Mouse (Mus musculus) layer of hippocampus, adult 11-12 months (tissue): ENCODE data around the gene Nab2.
A peak's percentile ranks its signal among the peaks of the same experiment; 100 is the strongest.
"Not testable (repeated sequence)": the region's sequence is repeated elsewhere in the genome, so short reads cannot be mapped to it uniquely, and the experiment has no call there.

Source experiments
- DNase-seq: peaks from one replicate; pipeline ENCODE4 v3.0.0; 2022; ENCODE audit warnings: low spot score

Gene Nab2

DNA sequence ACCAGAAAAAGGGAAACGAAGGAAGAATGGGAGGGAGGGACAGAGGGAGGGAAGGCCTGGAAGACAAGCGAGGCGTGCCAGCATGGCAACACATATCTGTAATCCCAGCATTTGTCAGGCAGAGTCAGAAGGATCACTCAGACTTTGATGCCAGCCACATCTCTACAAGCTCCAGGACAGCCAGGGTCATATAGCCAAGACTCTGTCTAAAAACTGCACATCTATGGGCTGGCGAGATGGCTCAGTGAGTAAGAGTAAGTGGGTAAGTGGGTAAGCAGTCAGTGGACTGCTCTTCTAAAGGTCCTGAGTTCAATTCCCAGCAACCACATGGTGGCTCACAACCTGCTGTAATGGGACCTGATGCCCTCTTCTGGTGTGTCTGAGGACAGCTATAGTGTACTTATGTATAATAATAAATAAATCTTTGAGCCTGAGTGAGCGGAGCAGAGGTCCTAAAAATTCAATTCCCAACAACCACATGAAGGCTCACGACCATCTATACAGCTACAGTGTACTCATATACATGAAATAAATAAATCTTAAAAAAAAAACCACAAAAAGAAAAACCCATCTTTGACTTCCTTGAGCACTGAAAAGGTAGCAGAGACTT, 5.8 kb upstream of the Nab2 start:
- no peak for DNase-seq

DNA sequence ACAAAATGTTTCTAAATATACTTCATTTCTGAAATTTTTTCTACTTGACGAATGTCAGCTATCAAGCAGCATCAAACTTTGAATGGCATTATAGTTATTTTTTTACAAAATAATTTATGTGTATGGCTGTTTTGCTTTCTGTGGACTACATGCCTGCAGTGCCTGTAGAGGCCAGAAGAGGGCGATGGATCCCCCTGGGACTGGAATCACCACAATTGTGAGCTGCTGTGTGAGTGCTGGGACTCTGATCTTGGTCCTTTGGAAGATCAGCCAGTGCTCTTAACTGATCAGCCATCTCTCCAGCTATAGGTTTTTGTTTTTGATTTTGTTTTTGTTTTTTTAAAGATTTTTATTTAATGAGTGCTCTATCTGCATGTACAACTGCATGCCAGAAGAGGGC, 2.9 kb upstream of the Nab2 start:
- DNase-seq = no peak

DNA sequence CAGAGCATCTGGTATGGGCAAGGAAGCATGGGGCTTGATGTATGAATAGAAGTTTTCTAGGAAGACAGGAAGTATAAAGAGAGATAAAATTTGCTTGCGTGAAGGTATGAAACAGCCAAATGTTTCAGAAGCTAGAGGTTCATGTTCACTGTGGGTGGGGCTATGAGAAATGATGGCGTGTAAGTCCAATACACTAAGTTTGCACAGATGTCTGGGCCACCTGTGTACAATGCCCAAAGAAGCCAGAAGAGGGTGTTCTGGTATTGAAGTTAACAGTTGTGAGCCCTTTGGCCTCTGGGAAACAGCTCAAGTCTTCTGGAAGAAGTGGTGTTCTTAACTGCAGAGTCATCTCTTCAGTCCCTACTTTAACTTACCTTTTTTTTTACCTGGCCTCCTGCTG, 1.8 kb upstream of the Nab2 start:
- no peak for DNase-seq

DNA sequence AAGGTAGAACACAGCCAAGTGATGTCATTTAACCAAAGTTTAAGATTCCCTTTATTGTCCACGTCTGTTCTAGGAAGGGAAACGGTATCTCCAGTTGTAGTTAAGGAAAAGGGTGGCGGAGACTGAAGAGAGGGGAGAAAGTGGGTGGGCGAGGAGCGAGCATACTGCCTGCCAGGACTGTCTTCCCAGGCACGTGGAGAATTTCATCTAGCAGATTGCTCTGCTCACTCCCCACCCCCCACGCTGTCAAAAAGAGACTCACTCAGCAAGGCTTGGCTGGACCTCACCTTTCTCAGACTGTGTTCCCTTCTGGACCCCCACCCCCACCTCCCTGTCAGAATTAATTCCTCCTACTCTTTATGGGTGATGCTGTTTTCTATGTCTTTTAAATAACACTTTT, 802 bp upstream of the Nab2 start:
- DNase-seq = peak; percentile 57

DNA sequence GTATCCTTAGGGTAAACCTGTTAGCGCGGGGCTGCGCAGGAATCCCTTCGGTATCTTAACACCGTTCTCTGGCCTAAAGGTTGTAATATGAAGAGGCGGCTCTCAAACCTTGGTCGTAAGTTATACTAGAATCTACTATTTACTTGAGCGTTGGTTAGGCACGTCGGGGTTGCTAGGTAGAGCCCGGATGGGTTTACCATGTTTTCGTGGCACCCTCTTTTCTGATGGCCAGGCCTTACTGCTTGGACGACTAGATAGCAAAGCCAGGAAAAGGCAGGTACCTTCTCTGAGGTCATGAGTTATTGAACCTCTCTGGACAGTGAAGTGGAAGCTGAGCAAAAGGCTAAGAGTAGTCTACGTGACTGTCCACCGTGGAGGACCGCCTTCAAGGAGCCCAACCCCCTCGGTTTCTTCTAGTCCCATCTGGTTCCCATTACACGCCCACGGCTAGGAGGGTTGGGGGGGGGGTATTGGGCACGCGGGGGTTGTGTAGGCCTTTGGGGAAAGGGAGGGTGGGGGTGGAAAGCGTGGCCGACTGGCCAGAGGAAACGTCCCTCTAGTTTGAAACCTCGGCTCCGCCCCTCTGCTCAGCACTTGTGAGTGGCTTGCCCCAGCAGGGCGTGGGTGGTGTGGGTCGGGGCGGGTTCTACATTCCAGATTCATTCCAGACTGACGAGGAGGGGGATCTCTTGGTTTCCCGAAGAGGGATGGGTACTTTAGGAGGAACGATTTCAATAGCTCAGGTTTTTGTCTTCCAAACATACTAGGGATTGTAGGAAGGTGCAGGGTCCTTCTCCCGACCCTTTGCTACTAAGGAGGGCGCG, 887 bp downstream of the Nab2 start:
- peak; percentile 81 for DNase-seq

DNA sequence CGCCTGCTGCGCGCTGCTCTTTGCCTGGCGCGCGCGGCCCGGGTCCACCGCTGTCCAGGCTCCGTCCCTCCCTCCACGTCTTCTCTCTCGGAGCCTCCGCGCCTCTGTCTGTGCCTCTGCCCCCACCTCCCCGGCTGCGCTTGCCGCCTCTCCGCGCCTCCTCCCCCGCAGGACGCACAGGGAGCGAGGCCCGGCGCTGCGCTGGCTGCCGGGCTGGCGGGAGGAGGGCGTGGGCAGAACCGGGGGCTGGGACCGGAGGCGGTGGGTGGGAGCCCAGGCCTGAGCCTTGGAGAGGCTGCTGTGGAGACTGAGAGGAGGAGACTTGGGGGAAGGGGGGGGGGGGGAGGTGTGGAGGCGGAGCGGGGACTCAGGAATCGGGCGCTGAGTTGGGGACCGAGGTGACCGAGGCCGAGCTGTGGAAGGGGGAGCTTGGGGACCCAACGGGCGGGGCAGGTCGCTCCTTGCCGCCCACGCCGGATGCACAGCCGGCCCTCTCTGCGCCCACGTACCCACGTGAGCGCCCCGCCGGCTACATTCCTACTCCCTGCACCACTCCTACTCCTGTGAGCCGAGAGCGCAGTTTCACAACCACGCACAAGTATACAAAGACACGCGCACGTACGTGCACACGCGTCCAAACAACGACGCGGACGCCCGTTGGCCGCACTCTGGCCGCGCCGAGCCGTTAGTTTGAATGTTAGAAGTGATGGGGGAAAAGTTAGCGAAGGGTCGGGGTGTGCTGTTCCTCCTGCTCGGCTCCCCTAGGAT, 1.7 kb downstream of the Nab2 start, which contains the start of gene Nemp1:
Nemp1 (plus strand) TSS at position 401 of the 768 bp plus-strand sequence.
- peak; percentile 80 for DNase-seq

DNA sequence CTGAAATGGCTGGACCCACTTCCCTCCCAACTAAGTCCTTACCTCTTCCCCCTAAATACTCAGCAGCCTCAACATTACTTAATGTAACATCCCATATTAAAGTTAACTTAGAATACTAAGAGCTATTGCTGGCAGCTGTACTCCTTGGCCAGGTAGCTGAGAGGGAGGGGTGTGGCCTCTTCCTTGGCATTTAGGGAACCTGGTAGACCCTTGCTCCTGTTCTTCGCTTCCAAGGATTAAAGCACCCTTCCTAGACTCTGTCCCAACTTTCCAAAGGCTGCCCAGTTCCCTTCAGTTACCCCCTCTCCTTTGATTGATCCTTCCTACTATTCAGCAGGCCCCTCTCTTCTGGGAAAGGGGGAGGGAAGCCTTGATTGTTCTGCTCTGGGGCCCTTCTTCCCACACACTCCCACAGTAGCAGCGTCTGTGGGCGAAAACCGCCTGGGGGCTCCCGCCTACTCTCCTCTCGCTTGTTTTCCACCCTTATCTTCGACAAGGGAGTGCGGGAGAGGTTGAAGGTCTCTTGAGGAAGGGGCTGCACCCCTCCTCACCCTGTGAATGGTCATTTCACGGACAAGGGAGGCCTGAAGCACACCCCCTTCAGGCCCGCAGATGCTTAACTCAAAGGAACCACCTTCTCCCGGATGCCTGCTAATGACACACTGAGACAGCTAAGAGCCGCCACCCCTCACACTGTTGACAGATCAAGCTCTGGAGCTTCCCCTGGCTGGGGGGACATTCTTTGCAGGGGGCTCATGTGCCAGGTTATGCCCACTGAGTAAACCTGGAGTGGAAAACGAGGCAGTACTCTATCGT, 2.8 kb downstream of the Nab2 start:
- no peak for DNase-seq

DNA sequence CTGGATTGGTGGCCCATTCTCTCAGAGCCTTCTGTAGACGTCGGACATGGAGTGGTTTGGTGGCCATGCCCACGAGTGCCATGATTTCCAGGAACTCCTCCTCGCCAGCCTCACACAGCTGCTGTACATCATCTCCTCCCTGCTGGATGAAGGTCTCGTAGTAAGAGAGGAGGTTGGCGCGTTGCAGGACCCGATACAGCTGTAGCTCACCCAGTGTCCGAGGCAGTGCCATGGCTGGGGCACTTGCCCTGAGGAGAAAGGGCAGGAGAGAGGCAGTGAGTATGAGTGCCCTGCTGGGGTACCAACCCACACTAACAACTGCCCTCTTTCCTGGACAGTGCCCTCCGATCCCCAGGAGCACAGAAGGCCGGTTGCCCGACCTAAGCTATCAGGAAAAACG, 3.5 kb downstream of the Nab2 start:
- DNase-seq = no peak

DNA sequence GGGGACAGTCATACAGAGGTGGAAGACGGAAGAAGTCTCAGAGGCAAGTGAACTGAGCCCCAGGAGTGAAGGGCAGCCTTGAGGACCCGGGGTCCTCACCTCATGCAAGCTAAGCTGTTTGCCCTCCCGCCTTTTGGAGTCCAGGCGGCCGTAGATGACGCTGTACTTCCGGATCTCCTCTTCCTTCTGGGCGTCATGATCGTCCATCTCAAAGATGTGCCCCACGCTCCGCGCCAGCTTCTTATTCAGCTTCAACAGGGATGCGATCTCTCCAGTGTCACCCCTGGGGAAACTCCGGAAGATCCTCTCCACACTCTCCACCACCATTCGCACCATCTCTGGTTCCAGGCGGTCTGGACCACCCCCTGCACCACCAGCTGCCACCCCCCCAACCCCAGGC, 4.2 kb downstream of the Nab2 start:
- no peak for DNase-seq

DNA sequence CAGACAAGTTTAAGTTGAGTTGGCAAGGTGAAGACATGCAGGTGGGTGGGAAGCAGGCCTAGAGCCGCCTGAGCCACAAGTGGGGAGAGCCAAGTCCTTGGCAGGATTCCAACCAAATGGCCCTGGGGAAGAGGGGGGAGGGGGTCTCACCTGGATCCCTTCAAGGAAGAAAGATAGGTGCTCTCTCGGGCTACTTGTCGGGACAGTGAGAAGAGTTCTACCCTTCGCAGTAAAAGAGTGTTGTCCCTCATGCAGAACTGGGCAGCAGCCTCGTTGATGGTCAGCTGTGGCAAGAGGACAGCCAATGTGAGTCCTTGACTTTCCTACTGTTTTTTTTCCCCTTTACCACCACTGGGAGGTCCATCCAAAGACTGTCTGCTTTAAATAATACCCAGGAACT, 4.8 kb downstream of the Nab2 start:
- DNase-seq = no peak

DNA sequence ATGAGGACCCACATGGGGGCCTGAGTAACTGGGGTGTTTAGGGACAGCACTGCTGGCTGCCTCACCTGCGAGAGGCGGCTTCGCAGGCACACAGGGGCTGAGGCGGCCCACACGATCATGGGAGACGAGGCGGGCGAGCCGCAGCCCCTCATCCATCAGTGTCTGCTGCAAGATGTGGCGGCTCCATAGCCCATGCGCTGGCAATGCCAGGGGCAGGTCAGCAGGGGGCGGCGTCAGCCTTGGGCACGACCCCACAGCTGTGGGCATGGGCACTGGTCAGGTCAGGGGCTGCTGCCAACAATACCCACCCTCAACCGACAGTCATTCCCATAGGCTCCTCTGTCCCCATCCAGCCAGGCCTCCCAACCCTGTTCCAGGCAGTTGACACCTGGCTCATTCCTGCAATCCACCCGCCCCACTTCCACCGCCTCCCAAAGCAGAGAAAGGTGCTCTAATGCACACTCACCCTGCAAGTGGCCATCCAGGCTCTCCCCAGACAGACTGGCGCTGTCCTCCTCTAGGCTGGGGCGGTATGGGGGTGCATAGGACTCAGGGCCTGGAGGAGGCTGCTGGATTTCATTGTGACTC, 5.6 kb downstream of the Nab2 start:
- DNase-seq = no peak

DNA sequence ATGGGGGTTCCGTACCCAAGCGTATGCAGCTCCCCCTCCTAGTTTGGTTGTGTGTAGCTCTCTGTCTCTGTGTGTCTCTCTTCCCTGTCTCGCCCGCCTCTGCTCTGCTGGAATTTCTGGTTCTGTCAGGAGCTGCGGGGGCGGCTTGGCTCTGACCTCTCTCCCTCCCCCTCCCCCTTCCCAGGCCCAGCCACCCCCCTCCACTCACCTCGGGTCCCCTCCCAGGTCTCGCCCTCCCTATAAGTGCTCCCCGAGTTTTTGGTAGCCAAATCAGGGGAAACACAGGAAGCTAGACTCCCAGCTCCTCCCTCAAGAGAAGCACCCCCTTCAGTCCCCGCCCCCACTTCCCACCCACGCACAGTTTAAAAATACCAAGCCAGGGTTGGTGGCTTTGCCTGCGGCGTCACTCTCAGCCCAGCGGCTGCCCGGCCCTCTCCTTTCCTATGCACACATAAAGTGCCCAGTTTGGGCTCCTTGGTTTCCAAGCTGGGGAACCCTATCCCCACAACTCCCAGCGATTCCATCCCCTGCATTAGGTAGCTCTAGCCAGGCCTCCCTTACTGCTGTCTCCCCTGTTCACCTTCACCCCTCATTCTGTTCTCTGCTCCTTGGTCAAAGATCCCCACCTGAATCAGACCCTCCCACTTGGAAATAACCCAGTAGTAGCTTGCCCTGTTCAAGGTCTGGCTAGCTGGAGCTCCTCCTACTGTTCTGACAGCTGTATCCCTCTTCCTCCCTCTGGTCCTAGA, 6.3 kb downstream of the Nab2 start:
- DNase-seq = no peak

DNA sequence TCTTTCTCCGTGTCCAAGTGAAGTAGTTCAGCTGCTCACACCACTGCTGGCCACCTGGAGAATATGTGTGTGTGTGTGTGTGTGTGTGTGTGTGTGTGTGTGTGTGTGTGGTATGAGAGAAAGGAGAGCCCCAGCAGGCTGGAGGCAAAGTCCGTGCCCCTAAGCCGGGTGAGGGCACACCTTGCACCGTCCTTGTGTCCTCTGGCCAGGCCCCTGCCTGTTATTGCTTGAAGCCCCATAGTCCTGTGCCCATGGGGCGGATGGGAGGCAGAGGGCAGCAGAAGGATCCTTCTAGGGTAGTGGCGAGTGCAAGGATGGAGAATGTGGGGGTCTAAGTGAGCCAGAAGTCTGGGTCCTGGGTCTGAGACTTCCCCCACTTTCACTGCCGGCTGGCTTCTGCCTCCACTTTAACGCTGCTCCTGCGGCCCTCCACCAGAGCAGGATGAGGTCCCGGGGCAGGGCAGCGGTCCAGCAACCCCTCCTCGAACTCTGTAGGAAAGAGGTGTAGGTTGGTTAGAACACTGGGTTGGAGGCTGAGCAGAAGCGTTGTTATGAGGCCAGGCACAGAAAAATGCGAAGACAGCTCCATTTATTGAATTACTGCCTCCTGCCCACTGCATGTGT, 7.0 kb downstream of the Nab2 start:
- DNase-seq = no peak

DNA sequence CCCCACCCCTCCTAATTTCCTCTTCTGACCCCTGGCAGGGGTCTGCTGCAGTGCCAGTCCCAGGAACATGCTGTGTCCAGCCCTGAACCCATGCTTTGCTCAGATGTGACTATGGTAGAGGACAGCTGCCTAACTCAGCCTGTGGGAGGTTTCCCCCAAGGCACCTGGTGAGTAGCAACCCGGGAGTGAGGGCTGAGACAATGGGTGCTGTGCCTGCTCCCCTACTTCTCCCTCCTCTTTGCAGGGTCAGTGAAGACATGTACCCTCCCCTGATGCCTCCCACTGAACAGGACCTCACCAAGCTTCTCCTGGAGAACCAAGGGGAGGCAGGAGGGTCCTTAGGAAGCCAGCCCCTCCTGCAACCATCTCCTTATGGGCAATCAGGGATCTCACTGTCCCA, 8.8 kb downstream of the Nab2 start:
- DNase-seq = no peak

DNA sequence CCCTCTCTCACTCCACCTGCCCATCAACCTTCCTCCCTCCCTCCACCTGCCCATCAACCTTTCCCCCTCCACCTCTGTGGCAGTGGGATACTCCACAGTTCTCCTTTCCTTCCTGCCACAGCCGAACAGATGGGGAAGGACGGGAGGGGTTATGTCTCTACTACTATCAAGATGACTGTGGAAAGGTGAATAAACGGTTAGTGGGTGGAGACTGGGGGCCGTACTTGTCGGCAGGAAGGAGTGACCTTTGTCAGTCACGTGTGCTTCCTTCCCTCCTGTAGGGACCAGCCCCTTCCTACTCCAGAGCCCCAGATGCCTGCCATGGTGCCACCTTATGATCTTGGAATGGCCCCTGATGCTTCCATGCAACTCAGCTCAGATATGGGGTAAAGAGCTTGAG, 10.3 kb downstream of the Nab2 start:
- DNase-seq = no peak

DNA sequence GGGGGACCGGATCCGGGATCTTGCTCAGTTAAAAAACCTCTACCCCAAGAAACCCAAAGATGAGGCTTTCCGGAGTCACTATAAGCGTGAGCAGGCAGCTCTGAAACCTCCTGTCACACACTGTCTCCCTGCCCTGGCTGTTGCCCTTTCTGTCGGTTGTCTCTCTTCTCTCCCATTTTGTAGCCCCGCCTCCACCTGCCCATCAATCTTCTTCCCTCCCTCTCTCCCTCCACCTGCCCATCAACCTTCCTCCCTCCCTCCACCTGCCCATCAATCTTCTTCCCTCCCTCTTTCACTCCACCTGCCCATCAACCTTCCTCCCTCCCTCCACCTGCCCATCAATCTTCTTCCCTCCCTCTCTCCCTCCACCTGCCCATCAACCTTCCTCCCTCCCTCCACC, 10.8 kb downstream of the Nab2 start:
- DNase-seq = not testable (repeated sequence)

DNA sequence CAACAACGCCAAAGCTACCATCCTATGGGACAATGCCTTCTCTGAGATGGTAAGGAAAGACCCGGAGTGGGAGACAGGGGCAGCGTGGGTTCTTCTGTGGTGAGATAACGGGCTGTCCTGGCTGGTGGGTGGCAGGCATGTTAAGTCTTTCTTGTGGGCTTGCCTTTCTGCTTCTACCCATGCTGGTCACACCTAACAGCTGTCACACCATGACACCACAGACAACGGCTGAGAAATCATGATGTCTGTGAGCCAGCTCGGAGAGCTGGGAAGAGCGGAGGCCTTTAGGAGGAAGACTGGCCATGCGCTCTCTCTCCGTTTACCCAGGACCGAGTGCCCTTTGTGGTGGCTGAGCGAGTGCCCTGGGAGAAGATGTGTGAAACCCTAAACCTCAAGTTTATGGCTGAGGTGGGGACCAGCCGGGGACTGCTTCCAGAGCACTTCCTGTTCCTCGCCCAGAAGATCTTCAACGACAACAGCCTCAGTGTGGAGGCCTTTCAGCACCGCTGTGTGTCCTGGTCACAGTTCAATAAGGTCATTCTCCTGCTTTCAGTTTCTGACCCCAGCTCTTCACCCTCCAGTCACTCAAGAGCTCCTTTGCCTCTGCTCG, 13.3 kb downstream of the Nab2 start:
- DNase-seq = no peak

DNA sequence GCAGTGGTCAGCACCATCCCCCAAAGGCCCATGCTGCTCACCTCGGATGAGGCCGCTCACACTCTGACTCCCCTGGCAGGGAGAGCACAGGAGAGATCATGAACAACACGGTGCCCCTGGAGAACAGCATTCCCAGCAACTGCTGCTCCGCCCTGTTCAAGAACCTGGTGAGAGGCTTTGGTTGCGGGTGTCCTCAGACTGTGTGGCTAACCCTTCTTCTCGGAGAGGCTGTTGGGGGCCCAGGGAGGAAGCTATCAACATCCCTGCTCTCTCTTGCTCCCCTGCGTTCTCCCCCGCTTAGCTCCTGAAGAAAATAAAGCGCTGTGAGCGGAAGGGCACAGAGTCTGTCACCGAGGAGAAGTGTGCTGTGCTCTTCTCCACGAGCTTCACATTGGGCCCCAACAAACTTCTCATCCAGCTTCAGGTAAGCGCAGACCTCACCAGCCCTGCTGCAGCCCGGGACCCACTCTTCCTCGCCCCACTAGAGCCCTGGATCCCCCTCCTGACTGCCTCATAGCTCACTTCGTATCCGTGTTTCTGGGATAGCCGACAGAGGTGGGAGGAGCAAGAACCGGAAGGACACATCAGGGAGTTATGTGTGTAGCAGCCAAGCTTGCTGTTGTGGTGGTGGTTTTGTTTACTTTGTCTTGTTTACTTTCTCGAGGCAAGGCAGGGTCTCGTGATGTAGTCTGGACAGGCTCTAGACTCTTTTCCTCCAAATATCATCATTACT, 15.3 kb downstream of the Nab2 start:
- DNase-seq = no peak

DNA sequence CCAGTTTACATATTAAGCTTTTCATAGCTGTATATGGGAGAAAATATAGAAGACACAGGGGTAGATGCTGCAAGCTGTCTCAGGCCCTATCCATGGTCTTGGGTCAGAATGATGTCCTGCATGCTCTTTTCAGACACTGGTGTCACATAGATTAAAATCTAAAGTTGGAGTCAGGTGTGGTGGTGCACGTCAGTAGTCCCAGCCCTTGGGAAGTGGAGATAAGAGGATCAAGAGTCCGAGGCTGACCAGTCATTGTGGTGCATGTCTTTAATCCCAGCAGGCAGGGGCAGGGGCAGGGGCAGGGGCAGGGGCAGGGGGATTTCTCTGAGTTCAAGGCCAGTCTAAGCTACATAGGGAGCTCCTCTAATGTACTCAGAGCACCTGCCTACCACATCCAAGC, 22.6 kb downstream of the Nab2 start:
- no peak for DNase-seq
